Mouse (Mus musculus) hindbrain, embryonic 16.5 days (tissue): ENCODE data around the gene Nub1. TPM values are rescaled to one million over a fixed set of nuclear protein-coding genes. Genes with fewer than 3 reads are reported as not detected.

Experiments
- ATAC-seq: fragments of 200-750 bp; cut with Nextera tagmentation; 2 replicates; pipeline ENCODE4 v1.8.0; 2017; ENCODE audit warnings: moderate TSS enrichment, moderate library complexity
- H3K27ac ChIP-seq: fragments of 300-500 bp; sonication (generic); 2 replicates; pipeline ENCODE4 v1.5.1; 2014; ENCODE audit warnings: low read depth, mild to moderate bottlenecking, control low read depth, low read length, moderate library complexity
- H3K27me3 ChIP-seq: fragments of 300-500 bp; sonication (generic); replicated peaks from 2 replicates; pipeline ENCODE4 v1.6.1; 2014; ENCODE audit warnings: low read length; ENCODE audit not compliant: control insufficient read depth, insufficient read depth
- H3K36me3 ChIP-seq: fragments of 300-500 bp; sonication (generic); 2 replicates; pipeline ENCODE4 v1.6.1; 2014; ENCODE audit warnings: mild to moderate bottlenecking, low read length, moderate library complexity, mixed read lengths; ENCODE audit not compliant: control insufficient read depth, insufficient read depth
- H3K4me1 ChIP-seq: fragments of 300-500 bp; sonication (generic); 2 replicates; pipeline ENCODE4 v1.6.1; 2014; ENCODE audit warnings: low read depth, low read length; ENCODE audit not compliant: control insufficient read depth, insufficient read depth
- H3K4me2 ChIP-seq: fragments of 300-500 bp; sonication (generic); 2 replicates; pipeline ENCODE4 v1.6.1; 2014; ENCODE audit warnings: mild to moderate bottlenecking, low read length, control low read depth, moderate library complexity
- H3K4me3 ChIP-seq: fragments of 300-500 bp; sonication (generic); 2 replicates; pipeline ENCODE4 v1.5.1; 2014; ENCODE audit warnings: mild to moderate bottlenecking, low read length, control low read depth, moderate library complexity
- H3K9ac ChIP-seq: fragments of 300-500 bp; sonication (generic); 2 replicates; pipeline ENCODE4 v1.6.1; 2014; ENCODE audit warnings: low read depth, mild to moderate bottlenecking, control low read depth, low read length, moderate library complexity
- H3K9me3 ChIP-seq: fragments of 300-500 bp; sonication (generic); 2 replicates; pipeline ENCODE4 v1.6.1; 2014; ENCODE audit warnings: mild to moderate bottlenecking, low read length, moderate library complexity; ENCODE audit not compliant: control insufficient read depth
- WGBS: fragments of 180-500 bp; shearing (Covaris S2); extraction: QIAGEN DNeasy Blood & Tissue Kit; methylation state at CpG from one replicate; pipeline ENCODE4 v1.1.7; 2014; 5-methylcytosine and 5-hydroxymethylcytosine counted together
- polyA plus RNA-seq: library from polyadenylated mRNA; unstranded; fragments of >200 nt; fragmentation: Nextera tagmentation; extraction: Ambion mirVana; gene quantifications from 2 replicates; pipeline ENCODE4 v1.2.1, GENCODE M21; 2015

Gene Nub1
- polyA plus RNA-seq, 1 experiment from 2014 or later: 48.8 TPM

DNA sequence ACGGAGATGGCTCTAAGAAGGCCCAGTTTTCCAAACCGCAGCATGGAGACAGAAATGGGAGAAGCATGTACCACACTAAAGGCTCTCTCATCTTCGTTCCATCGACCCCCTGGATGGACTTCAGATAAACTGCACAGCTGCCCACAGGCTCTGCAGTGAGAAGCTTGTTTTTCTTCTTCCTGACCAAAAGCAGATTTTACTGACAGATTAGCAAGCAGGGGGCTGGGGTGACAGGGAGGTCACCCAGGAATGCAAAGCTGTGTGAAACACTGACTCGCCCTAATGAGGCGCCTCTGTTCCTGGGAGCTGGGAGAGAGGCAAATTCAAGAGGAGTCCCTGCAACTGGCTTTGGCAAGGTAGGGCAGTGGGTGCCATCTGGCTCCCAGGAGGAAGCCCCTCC lies 62.2 kb downstream of the Nub1 start:
- Histone ChIP-seq H3K27me3 (no peaks in the 10 kb centered on the region), H3K36me3 (no peaks in the 10 kb centered on the region), H3K4me1 (peaks cover 11% of the 10 kb centered on the region), H3K27ac (no peak overlapping the region), H3K4me2 (no peak overlapping the region), H3K4me3 (no peak overlapping the region), H3K9ac (peak overlapping the region; percentile 22), H3K9me3 (no peaks in the 10 kb centered on the region)
- WGBS: 10% methylated on average over 6 of the region's 6 CpGs
- no peak for ATAC-seq

- ATAC-seq: 0 out of 2 replicates have a peak, but pooled peaks have one; percentile 11
- H3K4me3 ChIP-seq: peak overlapping the region; percentile 61
- peak overlapping the region; percentile 83 for H3K27ac ChIP-seq
- H3K9me3 ChIP-seq: no peaks in the 10 kb centered on the region
- no peaks in the 10 kb centered on the region for H3K36me3 ChIP-seq
- 53% methylated on average over 5 of the region's 5 CpGs for WGBS
- H3K9ac ChIP-seq: peak overlapping the region; percentile 80
- peak overlapping the region; percentile 90 for H3K4me2 ChIP-seq
- H3K4me1 ChIP-seq: peaks cover 11% of the 10 kb centered on the region
- no peaks in the 10 kb centered on the region for H3K27me3 ChIP-seq
These were observed 64.4 kb downstream of the Nub1 start for GRCm38 (mm10) chr5:24749731-24750130.

- H3K27ac ChIP-seq: peak overlapping the region; percentile 87
- 1% methylated on average over 57 of the region's 59 CpGs for WGBS
- H3K27me3 ChIP-seq: no peaks in the 10 kb centered on the region
- peak overlapping the region; percentile 80 for H3K9ac ChIP-seq
- H3K9me3 ChIP-seq: no peaks in the 10 kb centered on the region
- H3K4me1 ChIP-seq: peaks cover 11% of the 10 kb centered on the region
- peak overlapping the region; percentile 90 for H3K4me2 ChIP-seq
- peak overlapping the region; percentile 61 for H3K4me3 ChIP-seq
- peak; percentile 84 for ATAC-seq
- H3K36me3 ChIP-seq: no peaks in the 10 kb centered on the region
These were observed 65.3 kb downstream of the Nub1 start for GRCm38 (mm10) chr5:24750321-24751304.

- H3K27me3 ChIP-seq: no peaks in the 10 kb centered on the region
- peak overlapping the region; percentile 61 for H3K4me3 ChIP-seq
- peak overlapping the region; percentile 90 for H3K4me2 ChIP-seq
- peak; percentile 73 for ATAC-seq
- H3K4me1 ChIP-seq: peaks cover 11% of the 10 kb centered on the region
- H3K9me3 ChIP-seq: no peaks in the 10 kb centered on the region
- H3K27ac ChIP-seq: peak overlapping the region; percentile 87
- peak overlapping the region; percentile 80 for H3K9ac ChIP-seq
- H3K36me3 ChIP-seq: no peaks in the 10 kb centered on the region
- WGBS: 2% methylated on average over 25 of the region's 25 CpGs
These were observed 66.2 kb downstream of the Nub1 start for GRCm38 (mm10) chr5:24751305-24752174.

- H3K9me3 ChIP-seq: no peaks in the 10 kb centered on the region
- H3K27me3 ChIP-seq: no peaks in the 10 kb centered on the region
- H3K9ac ChIP-seq: no peak overlapping the region
- no peak overlapping the region for H3K4me3 ChIP-seq
- no peaks in the 10 kb centered on the region for H3K36me3 ChIP-seq
- H3K4me2 ChIP-seq: peak overlapping the region; percentile 90
- no peak for ATAC-seq
- no peak overlapping the region for H3K27ac ChIP-seq
- peaks cover 11% of the 10 kb centered on the region for H3K4me1 ChIP-seq
- 11% methylated on average over 2 of the region's 2 CpGs for WGBS
These were observed 66.8 kb downstream of the Nub1 start for GRCm38 (mm10) chr5:24752175-24752498.

DNA sequence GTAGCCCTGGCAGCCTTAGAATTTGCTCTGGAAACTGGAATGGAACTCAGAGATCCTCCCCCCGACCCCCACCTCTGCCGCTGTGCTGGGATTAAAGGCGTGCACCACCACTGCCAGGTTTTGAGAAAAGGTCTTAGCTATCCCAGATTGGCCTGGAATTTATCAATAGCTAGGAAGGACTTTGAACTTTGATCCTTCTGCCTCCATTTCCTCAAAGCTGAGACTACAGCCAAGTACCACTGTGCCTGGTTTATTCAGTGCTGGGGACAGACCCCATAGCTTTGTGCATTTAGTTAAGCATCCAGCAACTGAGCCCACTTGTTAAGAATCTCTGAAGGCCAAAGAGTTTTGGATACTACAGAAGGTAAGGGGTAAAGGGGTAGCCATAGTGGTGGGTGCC lies 71.6 kb downstream of the Nub1 start:
- no peak overlapping the region for H3K4me2 ChIP-seq
- no peak for ATAC-seq
- no peaks in the 10 kb centered on the region for H3K9me3 ChIP-seq
- no peak overlapping the region for H3K9ac ChIP-seq
- WGBS: 57% methylated on average over 3 of the region's 3 CpGs
- H3K27ac ChIP-seq: no peak overlapping the region
- H3K36me3 ChIP-seq: no peaks in the 10 kb centered on the region
- H3K27me3 ChIP-seq: no peaks in the 10 kb centered on the region
- no peak overlapping the region for H3K4me3 ChIP-seq
- H3K4me1 ChIP-seq: no peaks in the 10 kb centered on the region

DNA sequence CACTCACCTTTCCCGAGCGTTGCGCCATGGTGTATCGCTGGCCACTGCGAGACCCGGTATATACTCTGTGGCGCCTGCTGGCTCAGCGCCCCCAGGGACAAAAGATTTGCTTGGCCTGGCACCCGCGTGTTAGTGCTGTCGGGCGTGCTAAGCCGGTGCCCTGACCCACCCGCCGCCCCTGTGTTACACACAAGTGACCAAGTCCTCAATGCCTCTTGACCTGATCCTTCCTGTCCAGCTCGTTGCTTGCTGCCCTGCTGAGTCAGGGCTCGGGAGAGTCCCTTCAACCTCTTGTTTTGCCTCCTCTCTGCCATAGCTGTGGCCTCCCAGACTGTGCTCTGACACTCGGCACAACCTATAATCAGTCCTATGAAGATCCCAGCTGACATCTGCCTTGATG lies 72.5 kb downstream of the Nub1 start, which contains the start of gene Crygn:
Gene Crygn, minus strand, starts transcription at position 193 of the 400 bp plus-strand sequence.
- Histone ChIP-seq H3K9ac (no peak within 1 kb of the TSS), H3K27ac (no peak within 1 kb of the TSS), H3K4me3 (no peak within 1 kb of the TSS), H3K36me3 (no peaks in the 10 kb centered on the region), H3K4me2 (no peak within 1 kb of the TSS), H3K27me3 (no peaks in the 10 kb centered on the region), H3K9me3 (no peaks in the 10 kb centered on the region), H3K4me1 (no peaks in the 10 kb centered on the region)
- no peak for ATAC-seq
- 35% methylated on average over 18 of the region's 18 CpGs for WGBS
